Mouse (Mus musculus) thymus, adult 2 months (tissue): ENCODE measurements at regions not wholly inside any gene's neighbourhood (a gene's known extent, or its start where the extent isn't known, plus 50 kb on each side); places are given as distances from the start of the nearest gene placed in this dataset.

ENCODE experiments used
- DNase-seq: peaks from one replicate; pipeline ENCODE4 v3.0.0; 2021
- H3K27ac ChIP-seq: fragments of 200-500 bp; 2 replicates; pipeline ENCODE4 v1.5.1; 2012; ENCODE audit warnings: low read length, control low read depth; ENCODE audit not compliant: control insufficient read depth, insufficient read depth
- H3K27me3 ChIP-seq: fragments of 200-500 bp; 2 replicates; pipeline ENCODE4 v1.6.1; 2012; ENCODE audit warnings: mild to moderate bottlenecking, low read length, moderate library complexity, mixed read lengths; ENCODE audit not compliant: control insufficient read depth, insufficient read depth
- H3K36me3 ChIP-seq: fragments of 200-500 bp; 2 replicates; pipeline ENCODE4 v1.6.1; 2012; ENCODE audit warnings: mild to moderate bottlenecking, low read length, moderate library complexity; ENCODE audit not compliant: control insufficient read depth, insufficient read depth
- H3K4me1 ChIP-seq: fragments of 200-500 bp; replicated peaks from 2 replicates; pipeline ENCODE4 v1.6.1; 2012; ENCODE audit warnings: low read length; ENCODE audit not compliant: control insufficient read depth, insufficient read depth
- H3K4me3 ChIP-seq: fragments of 200-500 bp; 2 replicates; pipeline ENCODE4 v1.5.1; 2012; ENCODE audit warnings: mild to moderate bottlenecking, low read length, control low read depth, moderate library complexity; ENCODE audit not compliant: control insufficient read depth, insufficient read depth
- CTCF ChIP-seq: fragments of 200-500 bp; IDR thresholded peaks from 2 replicates; pipeline ENCODE4 v1.5.1; 2012; ENCODE audit warnings: mild to moderate bottlenecking, control low read depth, low read length, moderate library complexity, borderline replicate concordance; ENCODE audit not compliant: control insufficient read depth, poor library complexity, insufficient read depth; ENCODE audit errors: extremely low read depth
- POLR2A ChIP-seq: fragments of 200-500 bp; IDR thresholded peaks from 2 replicates; pipeline ENCODE4 v1.6.1; 2012; ENCODE audit warnings: mild to moderate bottlenecking, low read length, control low read depth, moderate library complexity; ENCODE audit not compliant: control insufficient read depth, poor library complexity, insufficient read depth; ENCODE audit errors: extremely low read depth
- WGBS: fragments of 180-500 bp; shearing (Covaris S2); methylation state at CpG from one replicate; pipeline ENCODE4 v1.1.7; 2018; 5-methylcytosine and 5-hydroxymethylcytosine counted together

DNA sequence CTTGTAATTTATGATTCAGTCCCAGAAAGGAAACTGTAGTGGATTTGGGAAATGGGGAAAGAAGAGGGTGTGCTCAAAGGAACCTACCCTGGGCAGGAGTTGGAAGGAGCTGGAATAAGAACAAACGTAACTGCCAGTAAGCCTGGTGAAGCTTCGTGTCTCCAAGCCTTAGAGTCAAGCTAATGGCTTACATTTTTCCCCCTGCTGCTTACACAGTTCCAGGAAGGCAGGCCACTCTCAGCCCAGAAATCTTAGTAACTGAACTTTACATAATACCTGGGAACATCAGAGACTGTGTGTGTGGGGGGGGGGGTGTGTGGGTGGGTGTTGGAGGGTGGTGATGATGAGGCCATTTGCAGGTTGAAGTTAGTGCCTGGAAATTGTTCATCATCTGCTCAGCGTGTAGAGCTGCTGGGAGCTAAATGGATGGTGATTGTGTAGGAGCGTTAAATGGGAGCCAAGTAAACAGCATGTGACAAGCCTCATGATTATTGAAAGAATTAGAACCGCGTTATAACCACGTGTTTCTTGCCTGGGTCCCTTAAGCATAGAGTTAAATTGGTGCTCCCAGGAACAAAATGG, 357.1 kb upstream of the Slc30a5 start:
- WGBS, result 98% methylated on average over 7 of the region's 7 CpGs
- DNase-seq, result no peak
- TF ChIP-seq POLR2A, result no peak
- no peak for TF ChIP-seq CTCF

DNA sequence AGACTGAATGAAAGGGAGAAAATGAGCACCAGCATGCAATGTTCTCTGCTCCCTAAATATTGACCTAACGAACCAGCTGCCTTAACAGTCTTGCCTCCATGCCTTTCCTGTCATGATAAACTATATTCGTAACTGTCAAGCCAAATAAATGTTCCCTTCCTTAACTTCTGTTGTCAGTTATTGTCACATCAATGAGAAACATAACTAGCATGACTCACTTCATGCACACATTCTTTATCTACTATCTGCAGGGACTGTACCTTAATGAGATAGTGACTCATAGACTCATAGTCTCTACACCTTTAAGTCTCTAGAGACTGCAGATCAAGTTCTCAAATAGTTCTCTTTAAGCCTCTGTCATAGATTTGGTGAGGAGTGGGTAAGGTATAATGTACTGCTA, 349.2 kb upstream of the Slc30a5 start:
- 93% methylated on average over 2 of the region's 2 CpGs for WGBS

More for the DNA sequence above, 357.1 kb upstream of the Slc30a5 start:
- H3K27ac ChIP-seq, result no peak overlapping the region
- H3K36me3 ChIP-seq, result no peaks in the 10 kb centered on the region
- H3K27me3 ChIP-seq, result no peaks in the 10 kb centered on the region
- no peaks in the 10 kb centered on the region for H3K4me1 ChIP-seq
- H3K4me3 ChIP-seq, result no peak overlapping the region

DNA sequence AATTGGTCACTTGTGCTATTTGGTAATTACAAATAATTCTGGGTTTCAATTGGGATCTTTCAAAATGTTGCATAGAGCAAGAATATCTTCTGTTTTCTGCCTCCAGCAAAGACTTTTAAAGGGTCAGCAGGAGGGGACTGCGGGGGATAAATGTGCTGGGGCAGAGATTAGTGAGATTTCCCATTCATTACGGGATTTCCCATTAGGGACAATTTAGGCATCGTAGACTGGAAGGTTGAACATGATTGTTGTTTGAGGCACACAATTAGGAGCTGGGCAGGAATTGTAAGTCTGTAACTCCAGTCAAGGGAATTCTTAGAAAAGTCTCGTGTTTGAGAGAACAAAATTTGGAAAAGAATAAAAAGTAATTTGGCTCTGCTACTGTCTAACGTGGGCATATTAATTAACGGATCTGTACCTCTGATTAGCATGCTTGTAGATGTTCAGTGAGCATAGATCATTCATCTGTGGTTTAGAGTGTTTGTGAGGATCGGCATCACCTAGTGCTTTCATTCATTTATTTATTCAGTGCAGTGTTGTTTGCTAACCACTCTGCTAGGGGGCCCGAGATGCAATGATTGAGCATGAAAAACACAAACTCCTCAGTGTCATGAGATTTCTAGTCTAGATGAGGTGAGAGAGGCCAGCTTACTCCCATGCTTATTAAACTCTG, 341.9 kb upstream of the Slc30a5 start:
- Histone ChIP-seq H3K4me3 (no peak overlapping the region), H3K4me1 (no peaks in the 10 kb centered on the region), H3K36me3 (no peaks in the 10 kb centered on the region), H3K27me3 (no peaks in the 10 kb centered on the region), H3K27ac (no peak overlapping the region)
- WGBS, result 96% methylated on average over 8 of the region's 8 CpGs
- DNase-seq, result no peak
- no peak for TF ChIP-seq CTCF
- no peak for TF ChIP-seq POLR2A

More for the DNA sequence above, 349.2 kb upstream of the Slc30a5 start:
- no peaks in the 10 kb centered on the region for H3K4me1 ChIP-seq
- no peak for DNase-seq
- H3K27ac ChIP-seq, result no peak overlapping the region
- no peak overlapping the region for H3K4me3 ChIP-seq
- no peak for TF ChIP-seq CTCF
- no peak for TF ChIP-seq POLR2A
- H3K36me3 ChIP-seq, result no peaks in the 10 kb centered on the region
- H3K27me3 ChIP-seq, result no peaks in the 10 kb centered on the region

DNA sequence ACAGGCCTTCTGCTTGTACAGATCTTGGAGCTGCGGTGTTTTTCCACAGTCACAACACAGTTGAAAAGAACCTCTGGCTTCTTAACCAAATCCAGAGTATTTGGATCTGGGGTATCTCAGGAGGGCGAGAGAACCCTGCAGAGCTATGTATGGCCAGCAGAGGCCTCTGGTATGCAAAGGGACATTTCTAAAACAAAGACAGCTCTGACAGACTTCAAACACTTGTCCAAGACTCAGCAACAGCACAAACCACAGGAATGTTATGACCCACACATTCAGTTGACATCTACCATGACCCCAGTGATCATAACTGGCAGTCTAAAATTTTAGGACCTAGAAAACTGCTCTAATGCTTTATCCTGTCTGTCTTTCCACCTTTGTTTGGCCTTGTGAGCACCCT, 328.5 kb upstream of the Slc30a5 start:
- Histone ChIP-seq H3K27ac (no peak overlapping the region), H3K4me1 (no peaks in the 10 kb centered on the region), H3K4me3 (no peak overlapping the region), H3K36me3 (no peaks in the 10 kb centered on the region), H3K27me3 (no peaks in the 10 kb centered on the region)
- no peak for TF ChIP-seq CTCF
- TF ChIP-seq POLR2A, result no peak
- no peak for DNase-seq
- WGBS, result 96% methylated on average over 2 of the region's 2 CpGs

DNA sequence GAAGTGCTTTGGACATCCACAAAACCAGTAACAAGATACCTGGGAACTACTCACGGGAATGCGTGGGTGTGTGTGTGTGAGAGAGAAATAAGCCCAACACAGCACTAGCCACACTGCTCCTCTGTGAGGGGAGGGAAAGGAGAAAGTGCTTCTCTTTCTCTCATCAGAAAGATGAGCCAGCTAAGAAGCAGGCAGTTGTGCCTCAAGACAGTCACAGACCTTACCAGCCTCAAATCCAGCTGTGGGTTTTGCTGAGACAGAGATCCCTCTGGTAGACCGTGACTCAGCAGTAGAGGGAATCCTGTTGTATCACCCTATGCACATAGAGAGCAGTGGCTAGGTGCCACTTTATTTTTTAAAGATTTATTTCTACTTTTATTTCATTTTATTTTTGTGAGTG, 326.7 kb upstream of the Slc30a5 start:
- 86% methylated on average over 3 of the region's 3 CpGs for WGBS

DNA sequence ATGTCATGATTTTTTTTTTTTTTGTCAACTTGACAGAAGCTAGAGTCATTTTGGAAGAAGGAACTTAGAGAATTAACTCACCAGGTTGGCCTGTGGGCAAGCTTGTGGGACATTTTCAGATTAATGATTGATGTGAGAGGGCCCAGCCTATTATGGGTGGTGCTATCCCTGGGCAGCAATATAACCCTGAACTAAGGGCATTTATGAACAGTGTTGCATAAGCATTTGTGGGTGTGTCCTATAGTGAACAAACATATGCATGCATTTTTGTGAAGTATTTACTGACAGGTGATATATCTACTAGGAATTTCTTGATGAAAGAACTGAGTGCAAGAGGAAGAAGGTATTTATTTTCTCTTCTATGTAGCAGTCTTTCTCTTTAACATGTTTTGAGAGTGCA, 320.5 kb upstream of the Slc30a5 start:
- Histone ChIP-seq H3K36me3 (no peaks in the 10 kb centered on the region), H3K27ac (no peak overlapping the region), H3K27me3 (no peaks in the 10 kb centered on the region), H3K4me1 (no peaks in the 10 kb centered on the region), H3K4me3 (no peak overlapping the region)
- TF ChIP-seq CTCF (no peak), POLR2A (no peak)
- DNase-seq, result no peak

More for the DNA sequence above, 326.7 kb upstream of the Slc30a5 start:
- no peak for DNase-seq
- H3K27ac ChIP-seq, result no peak overlapping the region
- no peaks in the 10 kb centered on the region for H3K27me3 ChIP-seq
- no peaks in the 10 kb centered on the region for H3K36me3 ChIP-seq
- no peak overlapping the region for H3K4me3 ChIP-seq
- TF ChIP-seq POLR2A, result no peak
- TF ChIP-seq CTCF, result no peak
- no peaks in the 10 kb centered on the region for H3K4me1 ChIP-seq
